Mouse (Mus musculus): ENCODE results near the gene Hist1h4d. TPM values are rescaled to one million over a fixed set of nuclear protein-coding genes. Genes with fewer than 3 reads are reported as not detected.
"Not testable (repeated sequence)": the region's sequence is repeated elsewhere in the genome, so short reads cannot be mapped to it uniquely, and the experiment has no call there.

The Hist1h4d gene
- polyA plus RNA-seq (2016; fragmentation: Nextera tagmentation; extraction: Ambion mirVana): 95.1 and 103 TPM in 2 replicates

GRCm38 (mm10) chr13:23581408-23582218, at the start of gene Hist1h4d:
Gene Hist1h4d, plus strand, starts transcription at chr13:23581598.
- no peaks in the 10 kb centered on the region for H3K27me3 ChIP-seq (ENCODE audit: low read depth, poor library complexity, severe bottlenecking)
- H3K27ac ChIP-seq (replicated peaks): peak within 1 kb of the TSS; percentile 94
- no peaks in the 10 kb centered on the region for H3K36me3 ChIP-seq
- DNase-seq (ENCODE audit: low spot score): peak; percentile 94
- no peaks in the 10 kb centered on the region for H3K9me3 ChIP-seq (replicated peaks)
- peak within 1 kb of the TSS; percentile 63 for H3K4me3 ChIP-seq
- WGBS: under 1% methylated on average over 43 of the region's 43 CpGs
- H3K4me1 ChIP-seq: peaks cover 57% of the 10 kb centered on the region

GRCm38 (mm10) chr13:23532262-23533075, 48.9 kb upstream of the Hist1h4d start:
- Histone ChIP-seq H3K4me1 (peaks cover 50% of the 10 kb centered on the region), H3K4me3 (peak overlapping the region; percentile 65), H3K27me3 (ENCODE audit: low read depth, poor library complexity, severe bottlenecking) (no peaks in the 10 kb centered on the region), H3K27ac (replicated peaks) (peak overlapping the region; percentile 97), H3K9me3 (replicated peaks) (no peaks in the 10 kb centered on the region), H3K36me3 (no peaks in the 10 kb centered on the region)
- WGBS: 28% methylated on average over 9 of the region's 9 CpGs
- no peak for DNase-seq (ENCODE audit: low spot score)

DNA sequence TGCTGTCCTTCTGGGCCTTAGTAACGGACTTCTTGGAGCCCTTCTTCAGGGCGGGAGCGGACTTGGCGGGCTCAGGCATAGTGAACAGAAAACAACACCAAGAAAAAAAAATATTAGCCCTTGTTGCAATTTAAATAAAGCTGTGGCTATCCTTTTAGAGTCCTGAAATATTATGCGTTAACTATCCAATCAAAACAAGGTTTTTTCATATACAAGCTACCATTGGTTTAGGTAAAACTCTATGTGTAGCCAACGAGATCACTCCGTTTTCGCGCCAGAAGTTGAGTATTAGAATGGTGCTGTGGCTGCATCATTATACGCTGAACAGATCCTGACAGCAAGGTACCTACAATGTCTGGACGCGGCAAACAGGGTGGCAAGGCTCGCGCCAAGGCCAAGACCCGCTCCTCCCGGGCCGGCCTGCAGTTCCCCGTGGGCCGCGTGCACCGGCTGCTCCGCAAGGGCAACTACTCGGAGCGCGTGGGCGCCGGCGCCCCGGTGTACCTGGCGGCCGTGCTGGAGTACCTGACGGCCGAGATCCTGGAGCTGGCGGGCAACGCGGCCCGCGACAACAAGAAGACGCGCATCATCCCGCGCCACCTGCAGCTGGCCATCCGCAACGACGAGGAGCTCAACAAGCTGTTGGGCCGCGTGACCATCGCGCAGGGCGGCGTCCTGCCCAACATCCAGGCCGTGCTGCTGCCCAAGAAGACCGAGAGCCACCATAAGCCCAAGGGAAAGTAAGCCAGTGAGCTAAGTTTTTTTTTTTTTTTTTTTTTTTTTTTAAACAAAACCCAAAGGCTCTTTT, 47.6 kb upstream of the Hist1h4d start, which contains the start of gene Hist1h2af:
Gene Hist1h2af, plus strand, starts transcription at position 347 of the 808 bp plus-strand sequence.
- WGBS: under 1% methylated on average over 31 of the region's 53 CpGs
- H3K27ac ChIP-seq (replicated peaks): peak within 1 kb of the TSS; percentile 97
- H3K27me3 ChIP-seq (ENCODE audit: low read depth, poor library complexity, severe bottlenecking); H3K36me3 ChIP-seq; H3K9me3 ChIP-seq (replicated peaks): not testable (repeated sequence)
- DNase-seq (ENCODE audit: low spot score): peak; percentile 84
- peak within 1 kb of the TSS; percentile 65 for H3K4me3 ChIP-seq
- H3K4me1 ChIP-seq: peaks cover 54% of the 10 kb centered on the region

- peaks cover 47% of the 10 kb centered on the region for H3K4me1 ChIP-seq
- no peak for DNase-seq (ENCODE audit: low spot score)
- H3K27ac ChIP-seq (replicated peaks): peak overlapping the region; percentile 97
Observed at GRCm38 (mm10) chr13:23534368-23535131, 46.8 kb upstream of the Hist1h4d start.

GRCm38 (mm10) chr13:23535137-23536075, 46.0 kb upstream of the Hist1h4d start, which contains the start of gene Hist1h3g:
Gene Hist1h3g, plus strand, starts transcription at chr13:23535422.
- not testable (repeated sequence) for H3K27me3 ChIP-seq (ENCODE audit: low read depth, poor library complexity, severe bottlenecking); H3K9me3 ChIP-seq (replicated peaks); H3K36me3 ChIP-seq
- H3K4me3 ChIP-seq: peak within 1 kb of the TSS; percentile 65
- peak; percentile 92 for DNase-seq (ENCODE audit: low spot score)
- under 1% methylated on average over 53 of the region's 62 CpGs for WGBS
- peak within 1 kb of the TSS; percentile 97 for H3K27ac ChIP-seq (replicated peaks)
- H3K4me1 ChIP-seq: peaks cover 44% of the 10 kb centered on the region

More at GRCm38 (mm10) chr13:23534368-23535131, 46.8 kb upstream of the Hist1h4d start:
- WGBS: 2% methylated on average over 15 of the region's 15 CpGs
- Histone ChIP-seq H3K9me3 (replicated peaks) (no peaks in the 10 kb centered on the region), H3K27me3 (ENCODE audit: low read depth, poor library complexity, severe bottlenecking) (no peaks in the 10 kb centered on the region), H3K4me3 (peak overlapping the region; percentile 65), H3K36me3 (no peaks in the 10 kb centered on the region)

DNA sequence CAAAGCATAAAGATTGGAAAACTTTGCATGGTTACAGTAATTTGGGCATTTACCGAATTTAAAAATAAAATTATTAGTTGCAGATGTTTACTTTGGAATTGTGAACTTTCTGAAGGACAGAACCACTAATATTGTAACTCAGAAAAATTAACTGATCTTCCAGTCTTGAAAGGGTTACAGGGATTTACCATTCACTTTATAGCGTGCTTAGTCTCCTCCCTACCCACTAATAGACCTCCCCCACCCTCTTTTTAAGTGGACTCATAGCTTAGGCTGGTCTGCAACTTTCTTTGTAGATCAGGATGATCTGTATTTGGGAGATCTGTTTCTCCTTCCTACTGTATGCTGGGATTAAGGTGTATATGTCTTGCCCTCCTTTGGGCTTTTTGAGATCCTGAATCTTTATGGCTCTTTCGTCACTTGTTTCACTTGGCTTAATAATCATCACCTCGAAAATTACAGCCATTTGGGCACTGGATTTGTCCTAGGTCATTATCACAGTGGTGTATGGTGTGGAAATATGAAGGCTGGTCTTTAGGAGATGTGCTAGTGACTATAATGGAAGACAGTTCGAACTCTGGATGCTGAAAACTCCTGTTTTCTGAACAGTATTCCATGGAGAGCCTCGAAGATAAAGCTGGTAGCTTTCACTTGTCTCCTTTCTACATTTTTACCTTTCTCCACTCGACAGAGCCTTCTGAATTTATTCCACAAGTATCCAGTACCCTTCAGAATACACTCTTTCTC, 45.1 kb upstream of the Hist1h4d start:
- no peaks in the 10 kb centered on the region for H3K9me3 ChIP-seq (replicated peaks)
- no peaks in the 10 kb centered on the region for H3K27me3 ChIP-seq (ENCODE audit: low read depth, poor library complexity, severe bottlenecking)
- H3K27ac ChIP-seq (replicated peaks): peak overlapping the region; percentile 97
- 23% methylated on average over 7 of the region's 7 CpGs for WGBS
- no peak for DNase-seq (ENCODE audit: low spot score)
- H3K4me3 ChIP-seq: peak overlapping the region; percentile 65
- peaks cover 44% of the 10 kb centered on the region for H3K4me1 ChIP-seq
- H3K36me3 ChIP-seq: no peaks in the 10 kb centered on the region

DNA sequence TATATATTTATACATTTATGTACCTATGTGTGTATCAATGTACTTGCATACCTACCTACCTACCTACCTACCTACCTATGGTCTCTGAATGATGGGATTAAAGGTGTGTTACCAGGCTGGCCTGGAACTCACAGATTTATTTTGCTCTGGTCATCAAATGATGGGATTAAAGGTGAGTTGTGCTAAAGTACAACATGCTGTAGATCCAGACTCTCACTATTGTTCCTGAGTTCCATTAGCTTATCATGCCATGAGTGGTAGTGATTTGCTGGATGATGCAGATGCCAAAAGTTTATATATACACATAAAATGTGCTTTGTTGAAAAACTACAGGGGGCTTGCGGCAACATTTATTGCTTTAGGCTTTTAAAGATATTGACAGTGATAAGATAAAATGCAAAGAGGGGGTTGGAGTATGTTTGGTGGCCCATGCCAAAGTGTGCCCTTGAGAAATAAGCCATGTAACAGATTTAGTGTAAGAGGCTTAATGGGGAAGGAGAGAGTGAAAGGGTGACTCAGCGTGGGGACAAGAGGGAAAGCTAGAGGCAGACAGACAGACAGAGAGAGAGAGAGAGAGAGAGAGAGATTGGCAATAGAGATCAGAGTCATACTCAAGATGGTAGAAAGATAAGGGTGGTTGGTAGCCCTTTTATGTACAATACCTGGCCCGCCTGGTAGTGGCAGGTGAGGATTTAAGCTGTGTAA, 44.2 kb upstream of the Hist1h4d start:
- DNase-seq (ENCODE audit: low spot score): no peak
- Histone ChIP-seq H3K27me3 (ENCODE audit: low read depth, poor library complexity, severe bottlenecking) (no peaks in the 10 kb centered on the region), H3K4me3 (peak overlapping the region; percentile 65), H3K27ac (replicated peaks) (peak overlapping the region; percentile 97), H3K9me3 (replicated peaks) (no peaks in the 10 kb centered on the region), H3K4me1 (peaks cover 47% of the 10 kb centered on the region), H3K36me3 (no peaks in the 10 kb centered on the region)
- 82% methylated on average over 3 of the region's 3 CpGs for WGBS

DNA sequence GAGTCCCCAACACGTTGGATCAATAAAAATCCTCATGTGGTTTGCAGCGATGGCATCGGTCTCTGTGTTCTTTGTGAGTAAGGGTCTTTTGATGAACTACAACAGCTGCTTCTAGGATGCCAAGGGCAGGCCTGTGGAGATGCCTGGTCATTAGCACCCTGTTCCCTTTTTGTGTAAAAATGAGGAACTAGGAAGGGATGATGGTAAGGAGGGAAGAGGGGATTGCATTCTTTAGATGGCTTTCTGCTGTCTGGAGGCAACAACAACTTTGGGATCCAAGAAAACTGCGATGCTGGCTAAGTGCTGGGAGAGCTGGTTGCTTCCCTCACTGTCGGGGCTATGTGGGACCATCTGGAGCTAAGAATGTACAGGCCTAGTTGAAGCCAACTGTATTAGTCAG, 43.1 kb upstream of the Hist1h4d start:
- Histone ChIP-seq H3K27ac (replicated peaks) (peak overlapping the region; percentile 61), H3K4me3 (0 out of 2 replicates have a peak overlapping the region, but pooled peaks have one; percentile 7), H3K9me3 (replicated peaks) (no peaks in the 10 kb centered on the region), H3K4me1 (peaks cover 42% of the 10 kb centered on the region), H3K36me3 (no peaks in the 10 kb centered on the region), H3K27me3 (ENCODE audit: low read depth, poor library complexity, severe bottlenecking) (no peaks in the 10 kb centered on the region)
- DNase-seq (ENCODE audit: low spot score): no peak
- 84% methylated on average over 5 of the region's 5 CpGs for WGBS

DNA sequence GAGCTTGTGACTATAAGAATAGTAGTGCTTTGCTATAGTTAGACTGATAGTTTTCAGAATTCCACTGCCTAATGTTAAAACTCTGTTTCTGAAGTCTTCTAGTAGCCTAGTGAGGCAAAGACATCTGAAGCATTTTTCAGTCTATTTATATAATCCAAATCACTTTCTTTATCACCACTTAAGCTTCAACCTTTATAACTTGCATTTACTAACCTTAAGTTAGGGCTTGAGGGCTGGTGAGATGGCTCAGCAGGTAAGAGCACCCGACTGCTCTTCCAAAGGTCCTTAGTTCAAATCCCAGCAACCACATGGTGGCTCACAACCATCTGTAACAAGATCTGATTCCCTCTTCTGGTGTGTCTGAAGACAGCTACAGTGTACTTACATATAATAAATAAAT, 41.6 kb upstream of the Hist1h4d start:
- not testable (repeated sequence) for H3K36me3 ChIP-seq; H3K9me3 ChIP-seq (replicated peaks); H3K4me3 ChIP-seq; H3K27me3 ChIP-seq (ENCODE audit: low read depth, poor library complexity, severe bottlenecking); H3K27ac ChIP-seq (replicated peaks); DNase-seq (ENCODE audit: low spot score)
- peaks cover 34% of the 10 kb centered on the region for H3K4me1 ChIP-seq
- WGBS: 72% methylated on average over 1 of the region's 1 CpGs

- Histone ChIP-seq H3K4me1 (peaks cover 32% of the 10 kb centered on the region), H3K4me3 (peak overlapping the region; percentile 60; the same call in 1 of the 2 replicates), H3K27ac (replicated peaks) (peak overlapping the region; percentile 95), H3K36me3 (no peaks in the 10 kb centered on the region), H3K27me3 (ENCODE audit: low read depth, poor library complexity, severe bottlenecking) (no peaks in the 10 kb centered on the region), H3K9me3 (replicated peaks) (no peaks in the 10 kb centered on the region)
- no peak for DNase-seq (ENCODE audit: low spot score)
- WGBS: 83% methylated on average over 3 of the region's 3 CpGs
Observed at GRCm38 (mm10) chr13:23541497-23541896, 39.9 kb upstream of the Hist1h4d start.

All from midbrain, embryonic 10.5 days (tissue).